Mouse (Mus musculus) megakaryocyte-erythroid progenitor cell, adult 5-6 weeks (primary cell): ENCODE data around the gene Dgki. TPM values are rescaled to one million over a fixed set of nuclear protein-coding genes. Genes with fewer than 3 reads are reported as not detected.

Experiments
- ATAC-seq: replicated peaks from 2 replicates; pipeline ENCODE4 v1.8.0; 2016; ENCODE audit warnings: mild to moderate bottlenecking, inconsistent platforms; ENCODE audit not compliant: severe bottlenecking, poor library complexity, low FRiP score, low TSS enrichment
- total RNA-seq, 2 experiments: library from RNA; stranded (forward) in 1 of 2; stranded (reverse) in 1 of 2; fragments of 200-1000, 215-1000 nt in 1 of 2; fragments of >200 nt in 1 of 2; fragmentation: Nextera tagmentation in 1 of 2; gene quantifications; 2 replicates each; pipeline ENCODE4 v1.2.3; 2014 to 2017

The Dgki gene
- total RNA-seq, 2 experiments from 2014 or later = 0.28 to 1.1 TPM

DNA sequence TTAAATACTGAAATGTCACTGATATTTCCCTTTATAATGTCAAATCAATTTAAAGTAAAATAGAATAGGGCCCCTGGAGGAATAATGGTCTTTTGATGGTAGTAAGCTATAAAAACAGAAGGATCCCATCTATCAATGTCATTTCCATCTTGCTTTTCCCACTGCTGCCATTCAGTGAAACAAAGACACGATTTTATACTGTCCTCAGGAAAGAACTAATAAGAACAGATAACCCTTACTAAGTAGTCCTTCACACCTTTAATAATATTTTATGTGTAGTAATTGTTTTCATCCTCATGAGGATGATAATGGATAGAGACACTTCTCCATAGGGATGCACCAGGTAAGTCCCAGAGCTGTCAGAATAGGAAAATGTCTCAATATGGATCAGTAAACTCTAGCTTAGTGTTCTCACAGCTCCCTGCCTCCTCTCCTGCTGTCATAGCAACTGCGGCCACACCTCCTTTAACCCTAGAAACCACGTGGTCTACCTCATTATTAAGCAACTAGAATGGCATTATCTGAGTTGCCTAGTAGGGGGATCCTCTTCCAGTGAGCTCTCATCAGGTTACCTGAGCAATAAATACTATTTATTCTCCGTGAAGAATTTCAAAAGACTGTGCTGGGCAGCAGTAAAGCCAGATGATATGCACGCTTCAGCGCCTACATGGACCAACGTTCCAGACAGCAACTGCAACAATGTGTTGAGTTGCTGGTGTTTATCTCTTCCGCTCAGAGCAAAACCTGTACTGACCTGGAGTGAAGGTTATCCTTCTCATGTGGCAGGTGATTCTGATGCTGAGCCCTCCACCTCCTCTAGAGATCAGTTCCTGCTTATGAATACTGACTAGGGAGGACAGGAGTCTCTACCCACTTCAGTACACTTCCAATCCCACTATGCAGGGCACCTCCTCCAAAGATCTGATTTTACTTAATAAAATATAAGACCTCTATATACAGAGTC, 210.6 kb downstream of the Dgki start:
- ATAC-seq = no peak

DNA sequence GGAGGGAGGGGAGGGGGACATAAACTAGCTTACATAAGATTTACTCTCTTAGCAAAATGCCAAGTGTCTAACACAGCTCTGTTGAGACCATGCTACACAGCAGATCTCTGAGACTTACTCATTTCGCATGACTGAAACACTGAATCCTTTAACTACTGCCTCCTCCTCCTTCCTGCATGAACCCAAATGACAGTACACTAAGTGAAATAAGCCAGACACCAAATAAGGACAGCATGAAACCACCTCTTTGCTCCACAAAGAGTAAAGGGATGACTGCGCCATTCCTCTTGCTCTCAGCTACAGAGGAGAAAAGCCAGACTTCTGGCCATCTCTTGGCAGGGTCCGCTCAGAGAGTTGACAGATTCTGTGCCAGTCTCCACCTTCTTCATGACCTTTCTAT, 217.0 kb downstream of the Dgki start:
- ATAC-seq = no peak

DNA sequence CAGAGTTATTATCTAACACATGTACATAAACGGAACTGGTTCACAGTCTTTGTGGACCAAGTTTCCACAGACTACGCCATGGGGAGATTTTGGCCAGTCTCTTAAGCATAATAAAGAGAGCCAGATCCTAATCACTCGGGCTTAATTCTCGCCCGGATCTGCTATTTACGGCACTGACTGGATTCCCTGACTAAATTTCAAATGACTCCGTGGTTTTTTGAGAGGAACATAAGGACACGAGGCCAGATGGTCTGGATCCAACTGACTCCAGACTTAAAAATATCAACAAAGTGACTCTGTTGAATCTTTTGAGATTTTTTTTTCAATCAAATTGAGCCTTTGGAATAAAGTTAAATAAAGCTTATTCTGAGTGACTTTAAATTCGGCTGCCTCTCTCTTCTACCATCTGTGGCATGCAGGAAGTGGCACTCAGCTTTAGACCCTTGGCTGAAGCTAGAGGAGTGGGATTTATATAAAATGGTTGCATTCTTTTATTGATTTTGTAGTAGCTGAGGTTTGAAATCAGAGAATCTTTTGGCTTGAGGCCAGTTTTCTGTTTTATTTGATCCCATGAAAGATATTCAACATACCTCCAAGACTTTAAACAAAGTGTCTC, 227.5 kb downstream of the Dgki start:
- ATAC-seq = no peak

DNA sequence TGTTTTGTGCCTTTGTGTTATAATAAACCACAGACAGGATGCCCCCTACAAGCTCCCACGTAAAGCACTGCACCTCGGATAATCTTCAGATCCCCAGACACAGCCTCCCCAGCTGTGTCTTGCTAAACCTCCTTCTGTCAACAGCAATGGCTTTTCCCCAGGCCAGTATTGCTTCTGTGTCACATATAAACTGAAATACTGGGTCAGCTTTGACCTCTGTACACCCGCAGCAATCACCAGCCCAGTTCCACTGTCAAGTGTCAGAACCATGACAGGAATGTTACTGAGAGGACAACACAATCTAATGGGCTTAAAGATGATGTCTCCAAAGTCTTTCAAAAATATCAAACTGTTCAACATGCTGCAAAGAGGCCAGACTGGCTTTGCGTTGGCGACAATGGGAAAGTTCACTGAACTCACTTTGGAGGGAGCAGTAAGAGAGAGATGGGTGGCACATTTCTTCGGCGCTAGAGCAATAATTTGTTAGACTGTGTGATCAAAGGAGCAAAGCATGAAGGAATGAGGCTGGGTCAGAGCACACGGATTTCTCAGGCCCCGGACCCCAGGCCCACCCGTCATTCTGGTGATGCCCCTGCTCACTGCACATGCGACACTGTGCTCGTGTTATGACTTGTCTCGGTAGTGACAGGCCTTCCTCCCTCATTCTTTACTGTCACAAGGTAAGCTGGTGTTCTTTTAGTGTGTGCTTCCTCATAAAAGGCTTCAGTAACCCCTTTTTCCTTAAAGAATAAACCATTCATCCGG, 230.0 kb downstream of the Dgki start:
- ATAC-seq = no peak

DNA sequence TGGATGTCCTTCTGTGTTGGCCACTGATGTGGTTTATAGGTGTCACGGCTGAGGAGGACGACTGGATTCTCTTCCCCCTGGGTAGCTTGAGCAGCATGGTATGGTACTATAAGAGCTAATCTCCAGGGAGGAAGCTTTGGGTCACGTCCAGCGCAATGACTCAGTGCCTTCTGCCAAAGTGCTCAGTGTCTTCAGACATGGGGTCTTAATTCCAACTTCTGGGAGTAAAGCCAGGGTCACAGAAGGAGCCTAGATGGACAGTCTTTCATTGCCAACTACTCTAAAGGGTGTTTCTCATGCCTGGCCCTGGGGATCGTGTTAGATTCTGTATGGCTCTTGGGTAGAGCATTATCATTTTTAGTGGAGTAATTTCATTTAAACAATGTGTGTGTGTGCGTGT, 231.2 kb downstream of the Dgki start:
- no peak for ATAC-seq

DNA sequence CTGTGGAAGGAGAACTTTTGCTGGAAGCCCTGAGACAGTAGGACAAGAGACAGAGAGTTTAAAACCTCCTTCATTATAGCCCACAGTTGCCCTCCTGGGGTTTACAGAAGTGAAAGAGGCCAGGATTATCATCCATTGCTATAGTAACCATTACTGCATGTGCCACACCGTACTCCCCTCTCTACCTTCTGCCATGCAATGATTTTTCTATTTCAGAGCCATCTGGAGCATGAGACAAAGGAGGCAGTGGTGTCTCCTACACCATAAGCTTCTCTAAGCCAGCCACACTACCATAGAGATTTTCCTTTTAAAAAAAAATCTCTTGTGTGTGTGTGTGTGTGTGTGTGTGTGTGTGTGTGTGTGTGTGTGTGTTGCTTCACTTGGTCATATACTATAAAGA, 232.6 kb downstream of the Dgki start:
- ATAC-seq = no peak

DNA sequence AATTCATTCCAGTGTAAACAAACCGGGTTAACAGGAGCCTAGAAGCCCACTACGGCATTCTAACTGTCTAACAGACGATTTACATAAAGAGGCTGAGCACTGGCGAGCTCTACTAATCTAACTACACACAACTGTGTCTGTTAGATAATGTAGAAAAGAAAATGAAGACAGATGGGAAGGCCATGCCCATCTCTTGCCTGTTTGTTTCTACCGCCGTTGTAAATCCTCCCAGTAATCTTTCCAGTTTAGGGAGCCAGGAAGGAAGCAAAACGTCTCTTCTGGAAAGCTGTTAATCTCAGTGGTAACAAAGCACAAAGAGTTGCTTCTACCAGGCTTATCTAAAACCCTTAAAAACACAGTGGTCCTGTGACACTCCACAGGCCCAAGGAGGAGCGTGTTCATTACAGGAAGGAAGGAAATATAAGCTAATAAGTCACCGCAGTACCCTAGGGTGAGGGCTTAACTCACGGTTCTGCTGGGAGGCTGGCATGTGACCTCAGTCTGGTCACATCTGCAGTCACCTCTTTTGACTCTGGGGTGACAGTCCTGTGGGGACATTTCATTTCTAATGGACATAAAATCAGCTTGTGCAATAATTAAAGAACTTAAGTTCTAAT, 235.7 kb downstream of the Dgki start:
- ATAC-seq = peak; percentile 88

DNA sequence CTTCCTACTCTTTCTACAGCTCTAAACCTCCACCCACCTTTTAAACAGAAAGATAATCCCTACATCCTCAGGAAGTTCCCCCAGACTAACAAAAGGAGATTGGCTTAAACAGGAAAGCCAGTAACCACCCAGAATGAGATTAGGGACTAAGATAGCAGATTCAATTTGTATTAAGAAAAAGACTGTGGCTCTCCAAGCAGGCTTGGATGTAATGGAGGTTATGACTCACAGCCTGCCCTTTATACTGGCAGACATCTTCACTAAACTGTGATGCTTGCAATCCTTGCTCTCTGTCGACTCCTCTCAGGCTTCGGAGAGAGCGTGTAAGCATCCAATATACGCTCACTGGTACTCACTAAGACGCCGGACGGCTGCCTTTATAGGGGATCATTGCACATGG, 236.7 kb downstream of the Dgki start:
- 0 out of 2 replicates have a peak, but pooled peaks have one; percentile 8 for ATAC-seq

DNA sequence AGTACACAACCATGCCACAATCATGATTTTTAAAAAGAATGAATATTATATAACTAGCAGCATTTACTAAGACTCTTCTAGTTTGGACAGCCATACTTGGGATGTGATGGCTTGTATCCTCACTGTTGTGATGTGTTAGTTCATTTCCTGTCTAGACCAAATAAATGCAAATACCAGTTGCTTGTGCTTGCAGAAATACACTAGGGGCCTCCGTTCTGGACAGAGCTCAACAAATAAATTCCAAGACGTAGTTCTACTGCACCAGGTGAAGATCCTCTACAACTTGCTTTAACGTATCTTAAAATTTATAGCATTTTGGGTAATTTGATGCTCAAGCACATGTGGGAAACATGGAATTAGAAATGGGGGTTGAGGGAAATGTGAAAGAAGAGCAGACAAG, 239.9 kb downstream of the Dgki start:
- ATAC-seq = no peak

DNA sequence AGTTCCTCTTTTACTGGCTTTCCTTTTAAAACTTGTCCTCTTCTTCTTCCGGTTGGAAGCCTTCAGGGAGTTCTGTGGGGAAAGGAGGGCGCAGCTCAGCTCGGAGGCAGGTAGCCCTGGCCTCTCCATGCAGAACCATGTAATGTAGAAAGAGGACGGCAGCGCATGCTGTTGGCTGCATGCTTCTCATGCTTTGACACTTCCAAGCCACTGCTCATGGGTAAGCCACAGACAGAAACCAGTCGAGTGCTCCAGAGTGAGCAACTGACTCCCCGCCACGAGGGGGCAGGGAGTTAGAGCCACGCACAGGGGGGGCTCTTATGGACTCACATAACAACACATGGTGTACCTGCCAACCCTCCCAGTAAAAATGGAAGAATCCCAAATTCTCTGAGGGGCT, 242.0 kb downstream of the Dgki start:
- no peak for ATAC-seq

DNA sequence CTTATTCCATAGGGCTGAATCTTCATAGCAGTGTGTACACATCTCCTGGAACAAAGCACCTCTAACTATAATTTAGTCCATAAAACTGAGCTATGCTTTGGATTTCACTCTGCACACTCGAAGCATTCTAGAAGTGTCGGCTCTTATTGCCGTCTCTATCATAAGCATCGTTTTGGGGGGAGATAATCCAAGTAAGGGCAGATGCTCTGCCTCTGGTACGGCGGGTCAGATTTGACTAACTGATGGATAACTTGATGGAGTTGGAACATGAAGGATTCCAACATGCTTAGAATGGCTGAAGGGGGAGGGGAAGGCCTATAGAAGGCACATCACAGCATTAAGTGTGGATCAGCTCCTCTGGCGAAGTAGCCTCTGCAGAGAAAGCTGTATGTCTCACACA, 242.4 kb downstream of the Dgki start:
- ATAC-seq = no peak

DNA sequence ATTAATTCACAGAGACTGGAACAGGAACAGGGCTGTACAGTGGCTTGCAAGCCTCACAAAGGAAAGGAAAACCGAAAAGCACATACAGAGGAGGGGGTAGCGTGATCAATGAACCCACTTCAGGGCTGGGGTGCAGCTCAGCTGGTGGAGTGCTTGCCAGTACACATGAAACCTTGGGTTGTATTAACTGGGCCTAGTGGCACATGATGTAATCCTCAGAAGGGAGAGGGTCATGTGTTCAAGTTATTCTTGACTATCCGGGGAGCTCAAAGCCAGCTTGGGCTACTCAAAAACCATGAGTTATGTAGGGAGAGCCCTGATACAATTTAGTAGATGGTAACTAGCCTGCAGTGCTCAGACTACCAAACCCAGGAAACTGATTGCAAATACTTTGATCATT, 244.3 kb downstream of the Dgki start:
- no peak for ATAC-seq

DNA sequence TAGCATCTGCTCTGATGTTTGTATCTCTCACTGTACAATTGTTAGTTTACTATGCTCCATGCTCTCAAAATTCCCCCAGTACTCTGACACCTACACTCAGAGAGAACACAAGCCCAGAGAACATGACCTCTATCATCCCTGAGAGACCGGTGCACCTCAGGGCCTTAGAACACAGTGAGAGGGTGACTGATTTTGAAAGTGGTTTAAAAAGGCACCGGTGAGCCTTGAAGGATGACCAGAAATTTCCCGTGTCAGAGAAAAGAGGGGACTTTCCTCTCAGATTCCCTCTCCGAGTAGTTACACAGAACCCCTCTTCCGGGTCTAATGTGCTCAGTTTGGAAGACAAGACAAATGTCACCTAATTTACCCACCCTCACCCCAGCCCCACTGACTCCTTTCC, 244.9 kb downstream of the Dgki start:
- no peak for ATAC-seq

DNA sequence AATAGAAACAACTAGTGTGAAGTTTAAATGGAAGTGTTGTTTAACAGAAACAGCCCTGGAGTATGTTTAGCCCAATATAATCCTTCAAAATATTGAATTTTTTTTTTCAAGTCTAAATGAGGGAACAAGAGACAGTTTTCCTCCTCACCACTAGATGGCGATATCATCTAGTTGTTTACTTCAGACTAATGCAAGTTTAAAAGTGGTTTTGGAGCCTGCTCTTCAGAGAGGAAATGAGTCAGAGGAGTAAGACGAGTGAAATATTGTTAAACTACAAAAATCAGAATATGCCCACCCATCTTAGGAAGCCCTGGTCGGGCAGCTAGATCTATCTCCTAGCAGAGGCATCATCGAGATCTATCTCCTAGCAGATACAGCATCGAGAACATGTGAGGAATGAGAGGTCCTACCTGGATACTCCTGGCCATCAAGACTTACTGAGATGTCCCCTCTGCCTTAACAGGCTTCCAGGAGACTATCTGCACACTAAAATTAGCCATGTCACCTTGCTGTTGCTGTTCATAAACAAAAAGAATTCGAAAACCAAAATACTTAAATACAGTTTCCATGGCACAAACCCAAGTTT, 245.5 kb downstream of the Dgki start:
- peak; percentile 77 for ATAC-seq

DNA sequence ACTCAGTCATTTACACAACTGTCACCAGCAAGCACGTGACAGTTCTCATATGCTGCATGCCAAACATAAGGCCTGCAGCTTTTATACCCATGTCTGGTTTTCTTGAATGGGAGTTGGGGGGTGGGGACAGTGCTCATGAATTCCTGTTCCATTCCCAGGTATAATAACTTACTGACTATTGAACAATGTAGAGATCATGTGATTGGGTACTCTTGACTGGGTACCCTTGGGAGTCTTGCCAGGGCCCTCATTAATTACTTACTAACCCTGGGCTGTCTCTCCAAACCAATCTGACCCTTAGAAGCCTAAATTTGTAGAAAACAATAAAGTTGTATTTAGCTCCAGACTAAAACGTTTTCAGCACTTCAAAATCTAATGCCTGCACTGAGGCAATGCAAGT, 246.6 kb downstream of the Dgki start:
- no peak for ATAC-seq

DNA sequence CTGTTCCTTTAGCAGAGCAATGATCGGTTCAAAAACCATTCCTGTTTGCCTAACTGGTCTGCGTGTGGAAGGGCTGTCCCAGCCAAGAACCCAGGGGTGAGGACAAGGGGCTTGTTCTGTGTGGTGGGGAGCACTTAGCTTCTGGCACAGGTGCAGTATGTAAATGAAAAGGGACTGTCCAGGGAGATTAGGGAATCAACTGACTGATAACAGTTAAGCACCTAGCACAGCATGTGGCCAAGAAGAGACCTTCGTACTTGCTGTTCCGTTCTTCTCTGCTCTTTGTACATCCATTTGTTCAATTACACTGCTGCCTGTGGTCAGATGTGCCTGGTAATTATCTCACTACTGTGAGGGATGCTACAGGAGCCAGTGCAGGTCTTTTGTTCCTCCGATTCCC, 248.3 kb downstream of the Dgki start:
- ATAC-seq = peak; percentile 25; the same call in 1 of the 2 replicates

DNA sequence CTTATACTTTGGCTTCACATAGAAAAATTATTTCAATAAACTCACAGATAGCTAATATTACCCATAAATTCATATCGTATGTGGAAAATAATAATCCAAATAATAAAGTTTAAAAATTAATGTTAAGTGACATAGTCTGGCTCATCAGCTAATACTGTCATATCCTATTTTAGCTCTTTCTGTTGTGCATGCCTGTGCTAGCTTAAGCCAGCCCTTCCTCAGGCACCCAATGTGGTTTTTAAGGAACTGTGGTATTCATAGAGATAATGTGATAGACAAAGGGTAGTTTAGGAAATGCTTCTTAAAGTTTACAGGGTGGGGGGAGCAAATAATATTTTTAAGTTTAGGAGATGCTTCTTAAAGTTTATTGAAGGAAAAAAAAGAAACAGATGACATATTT, 248.8 kb downstream of the Dgki start:
- no peak for ATAC-seq

DNA sequence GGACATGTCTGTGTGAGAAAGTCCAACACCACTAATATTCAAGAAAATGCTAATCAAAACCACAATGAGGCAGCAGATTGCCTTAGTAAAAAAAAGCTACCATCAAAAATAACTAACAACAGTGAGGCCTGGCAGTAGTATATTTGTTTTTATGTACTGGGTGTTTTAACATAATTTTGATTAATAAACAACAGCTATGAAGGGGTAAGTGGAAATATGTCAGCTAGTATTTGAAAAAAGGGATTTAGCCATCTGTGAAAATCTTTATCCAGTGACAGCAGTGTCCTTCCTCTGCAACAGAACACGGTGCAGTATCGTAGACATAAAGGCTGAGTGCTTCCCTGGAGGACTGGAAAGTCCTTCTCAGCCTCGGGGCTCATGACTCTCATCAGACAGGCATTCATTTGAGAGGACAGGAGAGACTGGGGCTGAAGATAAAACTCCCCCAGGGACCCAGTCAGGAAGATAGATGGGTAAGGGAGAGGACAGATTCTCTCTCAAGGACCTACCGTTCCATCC, 252.3 kb downstream of the Dgki start:
- no peak for ATAC-seq

DNA sequence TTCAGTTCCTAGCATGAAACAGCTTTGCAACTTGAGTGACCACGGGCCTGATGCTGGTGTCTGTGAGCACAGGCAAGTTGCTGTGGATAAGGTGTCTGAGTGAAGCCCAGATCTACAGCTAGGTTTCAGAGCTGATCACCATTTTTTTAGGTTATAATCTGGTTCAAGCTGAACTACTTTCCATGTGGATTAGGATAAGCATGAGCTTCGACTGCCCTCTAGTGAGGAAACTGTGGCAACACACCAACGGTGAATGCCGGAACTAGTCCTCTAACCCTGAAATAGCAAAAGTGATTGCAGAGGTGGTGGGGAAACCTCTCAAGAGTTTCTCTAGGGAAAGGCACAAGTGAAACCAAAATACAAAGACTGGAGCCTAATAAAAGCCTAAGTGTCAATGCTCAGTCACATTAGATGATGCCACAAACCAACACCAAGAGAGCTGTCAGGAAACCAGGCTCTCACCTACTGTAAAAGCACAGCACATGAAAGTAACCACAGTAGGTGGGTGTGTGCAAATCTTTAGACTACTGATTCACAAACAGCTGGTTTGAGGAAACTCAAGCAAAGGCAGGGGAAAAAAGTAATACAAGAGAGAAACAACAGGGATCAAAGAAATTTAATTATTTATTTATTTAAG, 253.7 kb downstream of the Dgki start:
- ATAC-seq = peak; percentile 90
